Comparison of ENCODE assay signal across 22 mouse cellular contexts in the genomic region with DNA sequence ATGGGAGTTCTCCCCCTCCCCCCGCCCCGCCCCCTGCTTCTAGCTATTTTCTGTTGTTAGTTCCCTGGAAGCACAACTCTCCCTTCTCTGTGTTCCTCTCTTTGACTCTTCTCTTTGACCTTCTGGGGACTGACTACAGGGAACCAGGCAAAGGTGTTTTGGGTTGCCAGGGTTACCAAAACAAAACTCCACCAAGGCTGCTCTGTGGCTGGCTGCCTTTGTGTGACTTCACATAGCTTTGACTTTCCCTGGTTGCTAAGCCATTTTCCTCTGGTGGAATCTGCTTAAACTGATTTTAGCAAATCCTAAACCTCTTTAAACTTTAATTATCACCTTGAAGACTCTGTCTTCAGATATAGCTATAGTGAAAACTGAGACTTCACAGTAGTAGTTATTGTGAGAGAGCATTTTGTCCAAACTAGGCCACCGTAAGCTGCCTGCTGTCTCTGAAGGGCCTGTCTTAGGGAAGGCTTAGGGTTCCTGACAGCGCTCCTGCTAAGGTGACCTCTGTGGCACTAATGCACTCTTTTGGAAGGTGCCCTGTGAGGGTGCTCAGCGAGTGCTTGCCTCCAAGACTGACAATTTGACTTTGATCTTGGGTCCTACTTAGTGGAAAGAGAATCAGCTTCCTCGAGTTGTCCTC. TPM values are rescaled to one million over a fixed set of nuclear protein-coding genes. Genes with fewer than 3 reads are reported as not detected.
A peak's percentile ranks its signal among the peaks of the same experiment; 100 is the strongest.
DNase-seq lines count a peak whose midpoint lies in the region; ATAC-seq and TF ChIP-seq lines count a peak whose summit lies in the region.
"Had no signal": no experiment of that assay in that cellular context is flagged by ENCODE, and none has a peak within 500 bp of the region (broad histone marks: within the 10 kb centered on the region; RNA-seq: fewer than 3 reads in every experiment).

No protein-coding gene starts in this region.

- H3K4me2 ChIP-seq in forebrain, embryonic 16.5 days (ENCODE audit: low read length), result no peak overlapping the region
- H3K4me2 ChIP-seq in lung, embryonic 15.5 days, result 0 out of 2 replicates have a peak overlapping the region, but pooled peaks have one; percentile 90
- H3K4me2 ChIP-seq in stomach, postnatal 0 days (replicated peaks; ENCODE audit: low read depth), result no peak overlapping the region

- no peak for TF ChIP-seq POLR2A in MEL (IDR thresholded peaks at IDR 0.05; ENCODE audit: control insufficient read depth in 1 of 2, insufficient read depth in 1 of 2, low read depth in 1 of 2, low read length in 2 of 2, poor library complexity in 1 of 2)

- TF ChIP-seq CTCF in MEL (IDR thresholded peaks at IDR 0.05 in 2 of 3, conservative IDR thresholded peaks at IDR 0.05 in 1 of 3; ENCODE audit: control insufficient read depth in 1 of 3, insufficient read depth in 1 of 3, low read depth in 2 of 3, low read length in 3 of 3, poor library complexity in 1 of 3, severe bottlenecking in 1 of 3), result no peak
- TF ChIP-seq CTCF in stomach, postnatal 0 days (IDR thresholded peaks at IDR 0.05; ENCODE audit: low read depth), result no peak

- no peak for TF ChIP-seq RAD21 in MEL (IDR thresholded peaks at IDR 0.05; ENCODE audit: low read depth, low read length)

- H3K4me1 ChIP-seq in forebrain, embryonic 10.5 days, result peaks cover 32% of the 10 kb centered on the region
- peaks cover 16% of the 10 kb centered on the region for H3K4me1 ChIP-seq in forebrain, embryonic 16.5 days (replicated peaks; ENCODE audit: control insufficient read depth, insufficient read depth, low read length)
- 0 out of 2 replicates have a peak, but pooled peaks cover 3% of the 10 kb centered on the region for H3K4me1 ChIP-seq in lung, embryonic 15.5 days
- peaks cover 0 to 16% of the 10 kb centered on the region in 2 experiments; a peak in 2 of 4 replicates for H3K4me1 ChIP-seq in MEL (ENCODE audit: control insufficient read depth in 1 of 2, insufficient read depth in 2 of 2, low read length in 2 of 2)
- no peaks in the 10 kb centered on the region for H3K4me1 ChIP-seq in stomach, postnatal 0 days (replicated peaks; ENCODE audit: control insufficient read depth, insufficient read depth)

- no peaks in the 10 kb centered on the region for H3K79me2 ChIP-seq in MEL (ENCODE audit: control insufficient read depth, insufficient read depth, low read length, poor library complexity)

- no peaks in the 10 kb centered on the region for H3K36me3 ChIP-seq in forebrain, embryonic 10.5 days (replicated peaks)
- no peaks in the 10 kb centered on the region for H3K36me3 ChIP-seq in forebrain, embryonic 16.5 days (ENCODE audit: control insufficient read depth, insufficient read depth)
- no peaks in the 10 kb centered on the region for H3K36me3 ChIP-seq in lung, embryonic 15.5 days
- peaks cover 0 to 8% of the 10 kb centered on the region in 2 experiments; a peak in 2 of 4 replicates for H3K36me3 ChIP-seq in MEL (ENCODE audit: control insufficient read depth in 1 of 2, insufficient read depth in 2 of 2, low read length in 2 of 2)
- no peaks in the 10 kb centered on the region for H3K36me3 ChIP-seq in stomach, postnatal 0 days (ENCODE audit: control insufficient read depth, insufficient read depth, low read length)
- H3K36me3 ChIP-seq: forebrain, embryonic 12.5 days; hindbrain, embryonic 15.5 days; neural tube, embryonic 12.5 days had no signal

- no peak overlapping the region for H3K9ac ChIP-seq in forebrain, embryonic 16.5 days (replicated peaks; ENCODE audit: low read depth, low read length)
- H3K9ac ChIP-seq in lung, embryonic 15.5 days, result no peak overlapping the region
- H3K9ac ChIP-seq in MEL (ENCODE audit: control insufficient read depth, low read depth, low read length, poor library complexity, severe bottlenecking), result no peak overlapping the region
- H3K9ac ChIP-seq in stomach, postnatal 0 days (ENCODE audit: low read length), result no peak overlapping the region
- H3K9ac ChIP-seq: forebrain, embryonic 12.5 days; hindbrain, embryonic 15.5 days; neural tube, embryonic 12.5 days had no signal

- no peak for ATAC-seq in forebrain, embryonic 16.5 days
- ATAC-seq in lung, embryonic 15.5 days (ENCODE audit: borderline replicate concordance, extremely low read depth, low FRiP score, low TSS enrichment), result no peak
- ATAC-seq in stomach, postnatal 0 days (ENCODE audit: low FRiP score, low TSS enrichment), result no peak
- ATAC-seq: intestine, postnatal 0 days; lung, postnatal 0 days had no signal

- peaks cover 91% of the 10 kb centered on the region for H3K27me3 ChIP-seq in forebrain, embryonic 10.5 days (ENCODE audit: poor library complexity, severe bottlenecking)
- H3K27me3 ChIP-seq in forebrain, embryonic 16.5 days (replicated peaks; ENCODE audit: control insufficient read depth, insufficient read depth, low read length), result peaks cover 27% of the 10 kb centered on the region
- H3K27me3 ChIP-seq in lung, embryonic 15.5 days, result peaks cover 23% of the 10 kb centered on the region
- H3K27me3 ChIP-seq in MEL (ENCODE audit: control insufficient read depth in 1 of 2, insufficient read depth in 2 of 2, low read length in 2 of 2), result no peaks in the 10 kb centered on the region
- H3K27me3 ChIP-seq in stomach, postnatal 0 days (ENCODE audit: control insufficient read depth, insufficient read depth, low read length), result no peaks in the 10 kb centered on the region

- DNase-seq in forebrain, embryonic 10.5 days (ENCODE audit: extremely low spot score, low spot score), result peak; percentile 37
- DNase-seq in lung, postnatal 25 days (ENCODE audit: low spot score), result no peak
- peak; percentile 16 for DNase-seq in MEL (ENCODE audit: low read depth, low spot score)
- peak; percentile 23 for DNase-seq in retina, postnatal 1 day
- no peak for DNase-seq in stomach, postnatal 0 days (ENCODE audit: low spot score)
- DNase-seq in urinary bladder, adult 2 months (ENCODE audit: low spot score), result no peak
- DNase-seq: adrenal gland, postnatal 36 days; cerebellum, adult 8-10 months; left cerebral cortex, postnatal 4 days; right cerebral cortex, postnatal 25 days had no signal

- WGBS in forebrain, embryonic 10.5 days, result 56% methylated on average over 6 of the region's 6 CpGs
- WGBS in forebrain, embryonic 16.5 days, result 60% methylated on average over 6 of the region's 6 CpGs
- WGBS in lung, embryonic 15.5 days, result 57% methylated on average over 6 of the region's 6 CpGs
- WGBS in stomach, postnatal 0 days, result 73% methylated on average over 6 of the region's 6 CpGs

- H3K27ac ChIP-seq in forebrain, embryonic 10.5 days, result no peak overlapping the region
- H3K27ac ChIP-seq in forebrain, embryonic 16.5 days (ENCODE audit: low read length), result no peak overlapping the region
- no peak overlapping the region for H3K27ac ChIP-seq in lung, embryonic 15.5 days
- no peak overlapping the region for H3K27ac ChIP-seq in MEL (ENCODE audit: control insufficient read depth, low read depth, low read length)
- H3K27ac ChIP-seq in stomach, postnatal 0 days (replicated peaks), result no peak overlapping the region
- H3K27ac ChIP-seq: forebrain, embryonic 12.5 days; hindbrain, embryonic 15.5 days; neural tube, embryonic 12.5 days had no signal

- no peak for TF ChIP-seq EP300 in MEL (IDR thresholded peaks at IDR 0.05; ENCODE audit: low read depth in 1 of 2, low read length in 2 of 2)
- no peak for TF ChIP-seq EP300 in stomach, postnatal 0 days (optimal IDR thresholded peaks at IDR 0.05)

- H3K9me3 ChIP-seq in forebrain, embryonic 10.5 days, result no peaks in the 10 kb centered on the region
- H3K9me3 ChIP-seq in forebrain, embryonic 16.5 days (ENCODE audit: control insufficient read depth, low read length), result no peaks in the 10 kb centered on the region
- H3K9me3 ChIP-seq in lung, embryonic 15.5 days, result no peaks in the 10 kb centered on the region
- no peaks in the 10 kb centered on the region for H3K9me3 ChIP-seq in MEL (replicated peaks; ENCODE audit: insufficient read depth, low read length)
- no peaks in the 10 kb centered on the region for H3K9me3 ChIP-seq in stomach, postnatal 0 days (ENCODE audit: control insufficient read depth, low read length)
- H3K9me3 ChIP-seq: forebrain, embryonic 12.5 days; hindbrain, embryonic 15.5 days; neural tube, embryonic 12.5 days had no signal

- H3K4me3 ChIP-seq in forebrain, embryonic 10.5 days, result no peak overlapping the region
- H3K4me3 ChIP-seq in forebrain, embryonic 16.5 days (replicated peaks; ENCODE audit: low read length), result no peak overlapping the region
- no peak overlapping the region for H3K4me3 ChIP-seq in lung, embryonic 15.5 days
- H3K4me3 ChIP-seq in MEL (ENCODE audit: control insufficient read depth in 1 of 2, insufficient read depth in 1 of 2, low read depth in 2 of 2, low read length in 2 of 2), result no peak overlapping the region
- H3K4me3 ChIP-seq in stomach, postnatal 0 days (ENCODE audit: low read depth, low read length), result no peak overlapping the region
- H3K4me3 ChIP-seq: forebrain, embryonic 12.5 days; hindbrain, embryonic 15.5 days; neural tube, embryonic 12.5 days had no signal

RNA-seq across cellular contexts. Expression of gene Utf1, which starts 8.5 kb away (rescaled TPM):
- polyA plus RNA-seq in forebrain, embryonic 10.5 days (2016; fragmentation: Nextera tagmentation; extraction: Ambion mirVana), result 0.25 TPM in 1 of 2 replicates, not detected in the other
- polyA plus RNA-seq in forebrain, embryonic 16.5 days (2015; fragmentation: Nextera tagmentation; extraction: Ambion mirVana), result not detected in 2 replicates
- polyA plus RNA-seq in lung, embryonic 15.5 days (2015; fragmentation: Nextera tagmentation; extraction: Ambion mirVana), result 0.31 TPM in 1 of 2 replicates, not detected in the other
- total RNA-seq in MEL (2012; rRNA removed), result not detected in 2 replicates
- polyA plus RNA-seq in MEL (2012; ENCODE audit: insufficient read depth in 1 of 2, insufficient read length in 2 of 2, low read depth in 1 of 2, low replicate concordance in 2 of 2, missing spikeins in 1 of 2), result not detected
- 0.13 TPM in 1 of 2 replicates, not detected in the other for polyA plus RNA-seq in stomach, postnatal 0 days (2015; fragmentation: Nextera tagmentation; extraction: Ambion mirVana)
- polyA plus RNA-seq in urinary bladder, adult 2 months (2012; rRNA removed), result not detected in 2 replicates
- total RNA-seq: adrenal gland, postnatal 36 days; common myeloid progenitor, adult 5-6 weeks; gastrocnemius, postnatal 4 days; layer of hippocampus, adult 18-20 months; left cerebral cortex, postnatal 4 days; megakaryocyte, adult 5-6 weeks had no signal
- polyA plus RNA-seq: forebrain, embryonic 12.5 days; hindbrain, embryonic 15.5 days; intestine, postnatal 0 days; liver, embryonic 11.5 days; lung, postnatal 0 days; neural tube, embryonic 12.5 days had no signal

RNA-seq across cellular contexts. Expression of gene 6430531B16Rik, which starts 26.4 kb away (rescaled TPM):
- 0.67 and 0.91 TPM in 2 replicates for polyA plus RNA-seq in forebrain, embryonic 10.5 days (2016; fragmentation: Nextera tagmentation; extraction: Ambion mirVana)
- polyA plus RNA-seq in forebrain, embryonic 16.5 days (2015; fragmentation: Nextera tagmentation; extraction: Ambion mirVana), result 0.62 and 0.87 TPM in 2 replicates
- polyA plus RNA-seq in lung, embryonic 15.5 days (2015; fragmentation: Nextera tagmentation; extraction: Ambion mirVana), result 1.2 and 1.7 TPM in 2 replicates
- not detected in 2 replicates for total RNA-seq in MEL (2012; rRNA removed)
- under 1 TPM in 1 of 2 experiments, not detected in 1; 0.13 TPM for polyA plus RNA-seq in MEL (2012; ENCODE audit: insufficient read depth in 1 of 2, insufficient read length in 2 of 2, low read depth in 1 of 2, low replicate concordance in 2 of 2, missing spikeins in 1 of 2)
- polyA plus RNA-seq in stomach, postnatal 0 days (2015; fragmentation: Nextera tagmentation; extraction: Ambion mirVana), result 0.11 and 0.17 TPM in 2 replicates
- polyA plus RNA-seq in urinary bladder, adult 2 months (2012; rRNA removed), result 0.37 and 0.70 TPM in 2 replicates
- total RNA-seq: adrenal gland, postnatal 36 days; common myeloid progenitor, adult 5-6 weeks; gastrocnemius, postnatal 4 days had no signal
- polyA plus RNA-seq: liver, embryonic 11.5 days had no signal

RNA-seq across cellular contexts. Expression of gene Adam8, which starts 40.2 kb away (rescaled TPM):
- 1.6 and 2.4 TPM in 2 replicates for polyA plus RNA-seq in forebrain, embryonic 10.5 days (2016; fragmentation: Nextera tagmentation; extraction: Ambion mirVana)
- 3.3 and 4.7 TPM in 2 replicates for polyA plus RNA-seq in forebrain, embryonic 16.5 days (2015; fragmentation: Nextera tagmentation; extraction: Ambion mirVana)
- 1.4 and 1.8 TPM in 2 replicates for polyA plus RNA-seq in lung, embryonic 15.5 days (2015; fragmentation: Nextera tagmentation; extraction: Ambion mirVana)
- total RNA-seq in MEL (2012; rRNA removed), result 0.39 and 0.75 TPM in 2 replicates
- polyA plus RNA-seq in MEL (2012; ENCODE audit: insufficient read depth in 1 of 2, insufficient read length in 2 of 2, low read depth in 1 of 2, low replicate concordance in 2 of 2, missing spikeins in 1 of 2), result under 1 TPM in 1 of 2 experiments, not detected in 1; 0.50 TPM
- polyA plus RNA-seq in stomach, postnatal 0 days (2015; fragmentation: Nextera tagmentation; extraction: Ambion mirVana), result 0.85 and 1.1 TPM in 2 replicates
- 5.8 and 6.3 TPM in 2 replicates for polyA plus RNA-seq in urinary bladder, adult 2 months (2012; rRNA removed)

RNA-seq across cellular contexts. Expression of gene Kndc1, which starts 57.6 kb away (rescaled TPM):
- 0.26 and 0.33 TPM in 2 replicates for polyA plus RNA-seq in forebrain, embryonic 10.5 days (2016; fragmentation: Nextera tagmentation; extraction: Ambion mirVana)
- polyA plus RNA-seq in forebrain, embryonic 16.5 days (2015; fragmentation: Nextera tagmentation; extraction: Ambion mirVana), result 4.0 and 7.7 TPM in 2 replicates
- 0.64 and 0.69 TPM in 2 replicates for polyA plus RNA-seq in lung, embryonic 15.5 days (2015; fragmentation: Nextera tagmentation; extraction: Ambion mirVana)
- total RNA-seq in MEL (2012; rRNA removed), result 0.07 TPM in 1 of 2 replicates, not detected in the other
- not detected for polyA plus RNA-seq in MEL (2012; ENCODE audit: insufficient read depth in 1 of 2, insufficient read length in 2 of 2, low read depth in 1 of 2, low replicate concordance in 2 of 2, missing spikeins in 1 of 2)
- polyA plus RNA-seq in stomach, postnatal 0 days (2015; fragmentation: Nextera tagmentation; extraction: Ambion mirVana), result 0.05 and 0.18 TPM in 2 replicates
- 0.03 and 0.07 TPM in 2 replicates for polyA plus RNA-seq in urinary bladder, adult 2 months (2012; rRNA removed)
- total RNA-seq: common myeloid progenitor, adult 5-6 weeks had no signal
- polyA plus RNA-seq: liver, embryonic 11.5 days had no signal

Comparison
In these comparisons a context has a peak if more than half of its experiments do, and no peak if none do; other contexts are left out.
1. DNase-seq: peak in forebrain, embryonic 10.5 days (single experiment), MEL (single experiment) and retina, postnatal 1 day (single experiment); none in lung, postnatal 25 days (single experiment), stomach, postnatal 0 days (single experiment) and urinary bladder, adult 2 months (single experiment).